Mouse (Mus musculus) inflammation-experienced regulatory T-cells, adult 6 months (primary cell): ENCODE measurements around the gene Tmtc2. TPM values are rescaled to one million over a fixed set of nuclear protein-coding genes. Genes with fewer than 3 reads are reported as not detected.

Source experiments
- ATAC-seq: one replicate; pipeline ENCODE4 v1.8.0; 2017
- polyA plus RNA-seq, 3 experiments: library from polyadenylated mRNA; unstranded; fragments of 100-300 nt; shearing (Covaris generic); gene quantifications; one replicate each; pipeline ENCODE4 v1.2.1; 2017

Gene Tmtc2
- polyA plus RNA-seq, 3 experiments from 2014 or later = 0.15 TPM; not detected in 2

GRCm38 (mm10) chr10:105544004-105545003, 29.9 kb downstream of the Tmtc2 start:
- no peak for ATAC-seq

GRCm38 (mm10) chr10:105542081-105542480, 32.2 kb downstream of the Tmtc2 start:
- no peak for ATAC-seq

GRCm38 (mm10) chr10:105539697-105540096, 34.6 kb downstream of the Tmtc2 start:
- no peak for ATAC-seq

- ATAC-seq = no peak
Measured at GRCm38 (mm10) chr10:105536910-105537309, 37.3 kb downstream of the Tmtc2 start.

- ATAC-seq = no peak
Measured at GRCm38 (mm10) chr10:105535848-105536247, 38.4 kb downstream of the Tmtc2 start.

GRCm38 (mm10) chr10:105532747-105533146, 41.5 kb downstream of the Tmtc2 start:
- no peak for ATAC-seq

GRCm38 (mm10) chr10:105532019-105532525, 42.2 kb downstream of the Tmtc2 start:
- ATAC-seq = no peak

- ATAC-seq = no peak
Measured at GRCm38 (mm10) chr10:105531080-105531894, 43.0 kb downstream of the Tmtc2 start.

- ATAC-seq = no peak
Measured at GRCm38 (mm10) chr10:105523405-105524088, 50.7 kb downstream of the Tmtc2 start.

GRCm38 (mm10) chr10:105522431-105522830, 51.8 kb downstream of the Tmtc2 start:
- ATAC-seq = no peak

- no peak for ATAC-seq
Measured at GRCm38 (mm10) chr10:105519154-105519806, 55.0 kb downstream of the Tmtc2 start.

- ATAC-seq = no peak
Measured at GRCm38 (mm10) chr10:105518144-105518543, 56.1 kb downstream of the Tmtc2 start.

- no peak for ATAC-seq
Measured at GRCm38 (mm10) chr10:105513777-105514322, 60.4 kb downstream of the Tmtc2 start.

- ATAC-seq = no peak
Measured at GRCm38 (mm10) chr10:105509896-105510272, 64.4 kb downstream of the Tmtc2 start.

- ATAC-seq = no peak
Measured at GRCm38 (mm10) chr10:105509146-105509895, 64.9 kb downstream of the Tmtc2 start.

GRCm38 (mm10) chr10:105507982-105508786, 66.1 kb downstream of the Tmtc2 start:
- ATAC-seq = no peak

- no peak for ATAC-seq
Measured at GRCm38 (mm10) chr10:105506046-105506445, 68.2 kb downstream of the Tmtc2 start.

- ATAC-seq = no peak
Measured at GRCm38 (mm10) chr10:105504472-105504871, 69.8 kb downstream of the Tmtc2 start.

- no peak for ATAC-seq
Measured at GRCm38 (mm10) chr10:105501736-105502135, 72.5 kb downstream of the Tmtc2 start.

- no peak for ATAC-seq
Measured at GRCm38 (mm10) chr10:105500482-105500881, 73.8 kb downstream of the Tmtc2 start.
